Mouse (Mus musculus) megakaryocyte, embryonic 14.5 days (primary cell): ENCODE results near the gene Fam181a.

Experiments
- FLI1 ChIP-seq: IDR thresholded peaks from 2 replicates; pipeline ENCODE4 v1.6.1; 2012; ENCODE audit warnings: low read length, inconsistent platforms, mixed read lengths
- GATA1 ChIP-seq: IDR thresholded peaks from 3 replicates; pipeline ENCODE4 v1.6.1; 2012; ENCODE audit warnings: mixed read lengths, low read length, inconsistent platforms, borderline replicate concordance

DNA sequence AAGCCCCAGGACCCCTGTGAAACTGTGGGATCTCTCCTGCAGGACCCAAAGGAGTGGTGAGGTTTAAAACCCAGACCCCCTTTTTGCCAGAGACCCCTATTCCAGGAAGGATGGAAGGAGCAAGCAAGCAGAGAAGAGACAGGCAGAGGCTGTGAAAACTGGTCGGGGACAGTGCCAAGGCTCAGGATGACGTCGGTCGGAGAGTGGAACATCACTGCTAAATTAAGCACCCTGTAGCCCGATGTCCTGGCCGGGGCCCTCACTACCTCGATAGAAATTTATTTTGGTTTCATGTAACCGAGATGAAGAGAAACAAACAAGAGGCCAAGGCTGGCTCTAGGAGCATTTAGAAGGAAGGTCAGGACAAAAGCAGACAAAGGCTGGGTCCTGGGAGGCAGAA lies 47.4 kb downstream of the Fam181a start:
- TF ChIP-seq GATA1, result no peak
- TF ChIP-seq FLI1, result no peak
